Mouse (Mus musculus) stomach, embryonic 16.5 days (tissue): ENCODE results near the gene Ppp6r3. TPM values are rescaled to one million over a fixed set of nuclear protein-coding genes. Genes with fewer than 3 reads are reported as not detected.

Experiments used
- ATAC-seq: fragments of 200-750 bp; cut with Nextera tagmentation; 2 replicates; pipeline ENCODE4 v1.8.0; 2017; ENCODE audit warnings: moderate number of reproducible peaks, moderate TSS enrichment; ENCODE audit not compliant: insufficient read depth, low FRiP score
- H3K27ac ChIP-seq: fragments of 300-500 bp; sonication (generic); 2 replicates; pipeline ENCODE4 v1.5.1; 2014; ENCODE audit warnings: low read length
- H3K27me3 ChIP-seq: fragments of 300-500 bp; sonication (generic); 2 replicates; pipeline ENCODE4 v1.6.1; 2014; ENCODE audit warnings: low read length, control low read depth, mixed read lengths; ENCODE audit not compliant: control insufficient read depth, insufficient read depth
- H3K36me3 ChIP-seq: fragments of 300-500 bp; sonication (generic); 2 replicates; pipeline ENCODE4 v1.6.1; 2014; ENCODE audit warnings: low read length; ENCODE audit not compliant: control insufficient read depth, insufficient read depth
- H3K4me1 ChIP-seq: fragments of 300-500 bp; sonication (generic); 2 replicates; pipeline ENCODE4 v1.6.1; 2014; ENCODE audit warnings: low read length, control low read depth, mixed read lengths; ENCODE audit not compliant: control insufficient read depth, insufficient read depth
- H3K4me2 ChIP-seq: fragments of 300-500 bp; sonication (generic); 2 replicates; pipeline ENCODE4 v1.6.1; 2014; ENCODE audit warnings: low read depth, low read length, mixed read lengths
- H3K4me3 ChIP-seq: fragments of 300-500 bp; sonication (generic); replicated peaks from 2 replicates; pipeline ENCODE4 v1.5.1; 2014; ENCODE audit warnings: mild to moderate bottlenecking, low read length
- H3K9ac ChIP-seq: fragments of 300-500 bp; sonication (generic); 2 replicates; pipeline ENCODE4 v1.6.1; 2014; ENCODE audit warnings: low read length
- H3K9me3 ChIP-seq: fragments of 300-500 bp; sonication (generic); replicated peaks from 2 replicates; pipeline ENCODE4 v1.6.1; 2016; ENCODE audit warnings: low read length, control low read depth; ENCODE audit not compliant: control insufficient read depth
- WGBS: fragments of 180-500 bp; shearing (Covaris S2); extraction: QIAGEN DNeasy Blood & Tissue Kit; methylation state at CpG from one replicate; pipeline ENCODE4 v1.1.7; 2014; 5-methylcytosine and 5-hydroxymethylcytosine counted together
- polyA plus RNA-seq: library from polyadenylated mRNA; unstranded; fragments of >200 nt; fragmentation: Nextera tagmentation; extraction: Ambion mirVana; gene quantifications from 2 replicates; pipeline ENCODE4 v1.2.1, GENCODE M21; 2015

The Ppp6r3 gene
- 53.0 and 54.0 TPM in 2 replicates for polyA plus RNA-seq

GRCm38 (mm10) chr19:3575632-3576384 lies at the start of gene Ppp6r3:
TSS of gene Ppp6r3 (minus strand) at chr19:3575749.
- Histone ChIP-seq H3K4me2 (peak within 1 kb of the TSS; percentile 90), H3K9ac (peak within 1 kb of the TSS; percentile 97), H3K27me3 (no peaks in the 10 kb centered on the region), H3K27ac (peak within 1 kb of the TSS; percentile 96), H3K4me1 (peaks cover 21% of the 10 kb centered on the region), H3K36me3 (no peaks in the 10 kb centered on the region; the same call in 1 of the 2 replicates), H3K9me3 (no peaks in the 10 kb centered on the region), H3K4me3 (peak within 1 kb of the TSS; percentile 95)
- peak; percentile 98 for ATAC-seq
- under 1% methylated on average over 51 of the region's 51 CpGs for WGBS

DNA sequence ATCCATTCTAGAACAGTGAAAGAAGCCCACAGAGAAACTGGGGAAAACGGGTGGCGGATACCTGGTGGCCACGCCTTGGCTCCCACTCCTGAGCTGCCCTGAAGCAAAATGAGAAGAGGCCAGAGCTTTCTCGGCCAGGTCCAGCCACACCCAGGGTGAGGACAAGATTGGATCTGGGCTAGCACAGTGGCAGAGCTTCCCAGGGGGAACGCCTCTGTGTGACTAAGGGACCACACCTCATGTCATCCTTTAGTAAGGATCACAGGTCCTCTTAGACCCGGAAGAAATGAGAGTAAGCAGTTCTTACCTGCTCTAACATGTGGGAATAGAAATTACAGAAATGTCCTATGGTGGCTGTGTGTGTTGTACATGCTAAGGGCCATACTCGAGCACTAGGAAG lies 49.6 kb upstream of the Ppp6r3 start:
- 80% methylated on average over 7 of the region's 7 CpGs for WGBS
- peak; percentile 59; the same call in 1 of the 2 replicates for ATAC-seq
- Histone ChIP-seq H3K4me2 (no peak overlapping the region), H3K27ac (peak overlapping the region; percentile 19; the same call in 1 of the 2 replicates), H3K4me1 (no peaks in the 10 kb centered on the region), H3K36me3 (peaks cover 27% of the 10 kb centered on the region), H3K9me3 (no peaks in the 10 kb centered on the region), H3K27me3 (no peaks in the 10 kb centered on the region), H3K4me3 (no peak overlapping the region), H3K9ac (no peak overlapping the region)

DNA sequence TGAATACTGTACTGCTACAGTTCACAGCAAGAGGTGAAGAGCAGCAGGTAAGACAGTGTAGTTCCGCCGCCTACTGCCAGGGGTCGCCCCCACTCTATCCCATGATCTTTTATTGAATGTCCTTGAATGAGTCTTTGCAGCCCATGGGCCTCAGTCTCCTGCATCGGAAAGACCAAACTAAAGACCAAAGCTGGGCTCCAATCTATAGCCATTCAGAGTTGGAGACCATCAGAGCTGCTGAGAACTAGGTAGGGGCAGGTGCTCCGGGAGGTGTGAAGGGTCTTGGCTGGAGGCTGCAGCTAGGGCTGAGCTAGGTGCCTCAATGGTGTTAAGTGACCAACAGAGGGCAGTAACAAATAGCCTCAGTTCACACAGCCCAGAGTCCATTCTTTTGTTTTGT lies 48.3 kb upstream of the Ppp6r3 start:
- WGBS: 77% methylated on average over 5 of the region's 5 CpGs
- ATAC-seq: no peak; the same call in 1 of the 2 replicates
- no peak overlapping the region for H3K4me3 ChIP-seq
- no peak overlapping the region for H3K4me2 ChIP-seq
- H3K4me1 ChIP-seq: no peaks in the 10 kb centered on the region
- H3K27ac ChIP-seq: no peak overlapping the region; the same call in 1 of the 2 replicates
- H3K9me3 ChIP-seq: no peaks in the 10 kb centered on the region
- H3K27me3 ChIP-seq: no peaks in the 10 kb centered on the region
- H3K36me3 ChIP-seq: peaks cover 36% of the 10 kb centered on the region
- no peak overlapping the region for H3K9ac ChIP-seq

DNA sequence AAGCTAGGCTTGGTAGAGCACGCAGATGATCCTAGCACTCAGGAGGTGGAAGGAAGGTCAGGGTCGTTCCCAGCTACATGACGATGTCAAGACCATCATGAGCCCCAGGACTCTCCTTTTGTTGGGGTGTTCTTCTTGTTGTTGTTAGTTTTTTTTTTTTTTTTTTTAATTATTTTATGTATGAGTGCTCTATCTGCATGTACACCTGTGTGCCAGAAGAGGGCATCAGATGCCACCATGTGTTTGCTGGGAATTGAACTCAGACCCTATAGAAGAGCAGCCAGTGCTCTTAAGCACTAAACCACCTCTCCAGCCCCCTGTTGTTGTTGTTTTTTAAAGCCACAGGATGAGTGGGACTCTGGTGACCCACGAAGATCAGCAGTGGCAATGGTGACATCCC lies 47.7 kb upstream of the Ppp6r3 start:
- Histone ChIP-seq H3K4me2 (no peak overlapping the region), H3K9ac (no peak overlapping the region), H3K4me1 (no peaks in the 10 kb centered on the region), H3K27ac (no peak overlapping the region), H3K4me3 (no peak overlapping the region), H3K36me3 (peaks cover 41% of the 10 kb centered on the region), H3K27me3 (no peaks in the 10 kb centered on the region), H3K9me3 (no peaks in the 10 kb centered on the region)
- no peak for ATAC-seq
- WGBS: 95% methylated on average over 4 of the region's 4 CpGs

DNA sequence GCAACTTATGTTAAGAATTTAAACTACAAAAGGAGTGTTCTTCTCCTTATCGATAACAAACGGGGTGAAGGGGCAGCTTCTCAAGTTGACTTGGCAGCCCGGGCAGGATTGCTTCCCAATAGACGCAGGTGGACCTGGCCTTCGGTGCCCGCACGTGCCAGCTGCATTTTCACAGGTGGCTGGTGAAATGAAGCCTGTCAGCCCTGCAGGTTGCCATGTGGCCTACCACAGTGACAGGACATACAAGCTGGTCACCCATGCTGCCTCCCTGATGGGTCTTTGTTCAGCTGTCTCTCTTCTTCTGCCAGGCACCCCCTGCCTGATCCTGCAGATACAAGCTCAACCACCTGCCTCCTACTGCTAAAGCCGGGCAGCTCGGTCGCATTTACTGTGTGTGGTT lies 45.3 kb upstream of the Ppp6r3 start:
- no peaks in the 10 kb centered on the region for H3K27me3 ChIP-seq
- WGBS: 97% methylated on average over 10 of the region's 10 CpGs
- ATAC-seq: no peak
- H3K4me2 ChIP-seq: no peak overlapping the region
- peaks cover 36% of the 10 kb centered on the region for H3K36me3 ChIP-seq
- H3K4me1 ChIP-seq: no peaks in the 10 kb centered on the region
- no peak overlapping the region for H3K4me3 ChIP-seq
- H3K27ac ChIP-seq: no peak overlapping the region
- no peaks in the 10 kb centered on the region for H3K9me3 ChIP-seq
- H3K9ac ChIP-seq: no peak overlapping the region

GRCm38 (mm10) chr19:3619359-3619758 lies 43.8 kb upstream of the Ppp6r3 start:
- no peaks in the 10 kb centered on the region for H3K27me3 ChIP-seq
- no peaks in the 10 kb centered on the region for H3K4me1 ChIP-seq
- 85% methylated on average over 2 of the region's 2 CpGs for WGBS
- no peak for ATAC-seq
- H3K27ac ChIP-seq: no peak overlapping the region
- H3K4me2 ChIP-seq: no peak overlapping the region
- H3K9ac ChIP-seq: no peak overlapping the region
- H3K9me3 ChIP-seq: no peaks in the 10 kb centered on the region
- H3K36me3 ChIP-seq: peaks cover 49% of the 10 kb centered on the region
- H3K4me3 ChIP-seq: no peak overlapping the region

DNA sequence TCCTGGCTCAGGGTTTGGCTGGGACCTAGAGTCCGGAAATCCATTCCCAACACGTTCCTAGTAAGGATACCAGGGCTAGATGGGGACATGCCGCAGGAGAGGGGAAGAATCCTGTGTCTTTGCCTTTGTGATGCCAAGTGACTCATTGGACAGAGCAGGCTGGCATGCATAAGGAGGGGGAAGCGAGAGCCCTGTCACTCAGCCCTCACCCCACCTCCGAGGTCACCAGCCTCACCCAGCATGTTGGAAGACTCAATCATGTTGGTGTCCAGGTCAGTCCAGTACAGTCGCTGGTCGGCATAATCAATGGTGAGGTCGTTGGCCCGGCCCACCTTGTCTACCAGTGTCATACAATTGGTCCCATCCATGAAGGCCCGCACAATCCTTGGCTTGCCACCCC lies 38.4 kb upstream of the Ppp6r3 start:
- no peak for ATAC-seq
- Histone ChIP-seq H3K4me3 (no peak overlapping the region), H3K4me1 (no peaks in the 10 kb centered on the region; the same call in 1 of the 2 replicates), H3K9ac (no peak overlapping the region), H3K27me3 (no peaks in the 10 kb centered on the region), H3K4me2 (no peak overlapping the region), H3K9me3 (no peaks in the 10 kb centered on the region), H3K36me3 (peaks cover 31% of the 10 kb centered on the region), H3K27ac (no peak overlapping the region)
- WGBS: 91% methylated on average over 10 of the region's 10 CpGs

DNA sequence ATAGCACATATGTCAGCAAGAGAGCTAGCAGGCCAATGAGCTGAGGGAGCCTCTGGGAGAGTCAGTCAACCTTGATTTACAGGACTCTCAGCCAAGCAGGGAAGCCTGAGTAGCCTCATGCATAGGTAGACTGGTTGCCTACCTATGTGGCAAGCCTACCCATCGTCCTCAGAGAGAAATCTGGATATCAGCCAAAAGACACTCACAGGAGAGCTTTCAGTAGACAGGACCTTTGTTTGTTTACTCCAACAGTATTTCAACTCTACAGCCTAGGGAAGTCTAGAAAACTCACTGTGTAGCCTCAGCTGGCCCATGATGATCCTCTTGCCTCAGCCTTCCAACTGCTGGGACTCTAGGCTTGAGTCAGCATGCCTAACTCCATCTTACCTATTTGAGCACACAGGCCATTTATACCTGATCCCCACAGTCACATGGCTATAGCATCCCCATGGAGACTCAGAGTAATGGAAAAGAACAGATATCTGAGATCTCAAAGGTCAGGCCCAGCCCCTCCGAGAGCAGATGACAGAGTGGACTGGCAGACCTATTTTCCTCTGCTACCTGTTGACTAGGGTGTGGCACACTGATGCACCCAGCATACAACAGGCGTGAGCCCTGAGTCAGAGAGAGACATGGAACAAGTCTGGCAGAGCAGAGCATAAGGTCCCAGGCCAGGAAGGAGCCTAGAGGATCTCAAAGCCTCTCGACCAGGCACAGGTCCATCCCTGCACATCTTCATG lies 37.2 kb upstream of the Ppp6r3 start:
- ATAC-seq: no peak
- H3K9me3 ChIP-seq: no peaks in the 10 kb centered on the region
- H3K27ac ChIP-seq: no peak overlapping the region
- no peak overlapping the region for H3K4me3 ChIP-seq
- no peaks in the 10 kb centered on the region; the same call in 1 of the 2 replicates for H3K4me1 ChIP-seq
- WGBS: 84% methylated on average over 4 of the region's 4 CpGs
- no peak overlapping the region for H3K4me2 ChIP-seq
- no peaks in the 10 kb centered on the region for H3K27me3 ChIP-seq
- H3K9ac ChIP-seq: no peak overlapping the region
- peaks cover 25% of the 10 kb centered on the region for H3K36me3 ChIP-seq

- Histone ChIP-seq H3K27ac (no peak overlapping the region), H3K4me3 (no peak overlapping the region), H3K4me1 (no peaks in the 10 kb centered on the region; the same call in 1 of the 2 replicates), H3K4me2 (no peak overlapping the region), H3K9me3 (no peaks in the 10 kb centered on the region), H3K9ac (no peak overlapping the region), H3K27me3 (no peaks in the 10 kb centered on the region), H3K36me3 (peaks cover 25% of the 10 kb centered on the region)
- no peak for ATAC-seq
- 56% methylated on average over 8 of the region's 8 CpGs for WGBS
Observed at GRCm38 (mm10) chr19:3611730-3612129, 36.2 kb upstream of the Ppp6r3 start.
